Mouse (Mus musculus): ENCODE measurements around the gene Polr1b.

Gene Polr1b

DNA sequence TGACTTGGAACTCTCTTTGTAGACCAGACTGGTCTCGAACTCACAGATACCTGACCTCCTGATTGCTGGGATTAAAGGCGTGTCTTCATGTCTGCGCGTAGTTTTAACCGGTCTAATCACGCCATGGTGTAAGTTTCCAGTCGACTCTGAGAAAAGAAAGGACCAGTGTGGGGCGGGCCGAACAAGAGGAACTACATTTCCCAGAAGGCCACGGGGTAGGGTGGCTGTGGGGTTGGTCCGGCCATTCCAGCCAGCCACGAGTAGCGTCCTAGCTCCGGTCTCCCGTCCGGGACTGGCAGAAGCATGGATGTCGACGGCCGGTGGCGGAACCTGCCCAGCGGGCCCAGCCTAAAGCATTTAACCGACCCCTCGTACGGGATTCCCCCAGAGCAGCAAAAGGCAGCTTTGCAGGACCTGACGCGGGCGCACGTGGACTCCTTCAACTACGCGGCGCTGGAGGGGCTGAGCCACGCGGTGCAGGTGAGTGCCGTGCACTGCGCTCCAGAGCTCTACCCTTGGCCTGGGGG lies at the start of gene Polr1b:
Polr1b (plus strand) TSS at position 212 of the 527 bp plus-strand sequence.
- DNase-seq: peak; percentile 94 to 96

DNA sequence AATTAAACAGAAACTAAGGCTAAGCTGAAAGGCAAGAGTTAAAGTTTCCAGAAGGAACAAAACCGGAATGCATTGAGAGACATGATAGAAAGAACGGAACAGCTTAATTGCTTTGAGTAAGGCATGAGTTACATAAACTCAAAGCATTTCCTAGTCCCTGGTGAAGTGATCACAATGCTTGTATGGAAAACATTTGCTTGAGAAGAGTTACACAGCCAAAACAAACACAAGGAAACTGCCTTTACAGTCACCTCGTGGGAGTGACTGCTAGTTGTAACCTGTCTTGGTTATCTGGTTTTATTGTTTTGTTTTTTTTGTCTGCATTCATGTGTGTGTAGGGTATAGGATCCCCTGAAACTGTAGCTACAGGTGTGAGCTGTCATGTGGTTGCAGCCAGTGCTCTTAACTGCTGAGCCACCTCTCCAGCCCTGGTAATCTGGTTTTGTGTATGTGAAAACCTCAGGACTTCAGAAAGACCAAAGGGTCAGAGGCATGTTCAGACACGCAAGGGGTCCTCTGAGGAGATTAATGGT lies 48.3 kb upstream of the Polr1b start:
- DNase-seq: no peak

GRCm38 (mm10) chr2:129055741-129056140 lies 45.1 kb upstream of the Polr1b start:
- DNase-seq: no peak

GRCm38 (mm10) chr2:129056597-129056996 lies 44.2 kb upstream of the Polr1b start:
- peak in 1 of 2 experiments; percentile 45 for DNase-seq

- DNase-seq: no peak
Observed at GRCm38 (mm10) chr2:129057256-129057655, 43.5 kb upstream of the Polr1b start.

GRCm38 (mm10) chr2:129057920-129058361 lies 42.9 kb upstream of the Polr1b start:
- DNase-seq: no peak

DNA sequence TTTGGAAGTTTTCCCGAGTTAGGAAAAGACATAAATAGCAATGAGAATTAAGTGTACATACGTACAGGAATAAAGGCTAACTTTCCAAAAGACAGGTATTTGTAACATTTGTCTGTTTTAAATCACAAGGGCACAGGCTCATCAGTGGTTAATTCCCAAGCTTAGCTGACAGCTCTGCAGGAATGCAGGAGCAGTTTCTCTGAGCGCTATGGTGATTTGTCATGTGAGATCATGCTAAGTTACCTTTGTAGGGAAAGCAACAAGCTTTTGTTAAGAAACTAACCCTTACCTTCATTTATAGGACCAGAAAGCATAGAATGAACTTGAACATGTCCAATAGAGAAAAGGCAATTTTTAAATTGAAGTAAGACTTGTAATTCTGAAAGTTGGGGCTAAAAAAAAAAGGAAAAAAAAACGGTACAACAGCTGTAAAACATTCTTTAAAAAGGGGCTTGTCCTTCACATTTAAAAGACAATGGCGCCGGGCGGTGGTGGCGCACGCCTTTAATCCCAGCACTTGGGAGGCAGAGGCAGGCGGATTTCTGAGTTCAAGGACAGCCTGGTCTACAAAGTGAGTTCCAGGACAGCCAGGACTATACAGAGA lies 39.2 kb upstream of the Polr1b start:
- no peak for DNase-seq

- peak; percentile 80 to 90 for DNase-seq
Observed at GRCm38 (mm10) chr2:129065437-129066282, 35.1 kb upstream of the Polr1b start, which contains the start of gene Ttl. Gene Ttl (plus strand): TSS chr2:129065942.

DNA sequence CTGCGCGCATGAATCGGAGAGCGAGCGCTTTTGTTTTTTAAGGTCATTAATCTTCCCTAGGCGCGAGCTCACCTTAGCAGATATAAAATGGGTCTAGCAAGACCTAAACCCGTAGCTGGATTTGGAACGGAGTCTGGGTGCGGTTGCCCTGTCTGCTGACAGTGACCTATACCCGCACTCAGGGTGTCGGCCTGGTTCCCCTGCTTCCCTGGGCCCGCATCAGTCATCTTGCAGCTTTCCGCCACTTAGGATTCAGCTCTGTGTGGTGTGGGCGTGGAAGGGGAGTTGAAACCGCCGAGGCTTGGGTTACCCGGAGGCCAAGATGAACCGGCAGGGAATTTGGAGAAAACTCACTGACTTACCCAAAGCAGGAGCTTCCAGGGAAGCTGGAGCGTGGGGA lies 34.5 kb upstream of the Polr1b start:
- DNase-seq: peak; percentile 48 to 67

DNA sequence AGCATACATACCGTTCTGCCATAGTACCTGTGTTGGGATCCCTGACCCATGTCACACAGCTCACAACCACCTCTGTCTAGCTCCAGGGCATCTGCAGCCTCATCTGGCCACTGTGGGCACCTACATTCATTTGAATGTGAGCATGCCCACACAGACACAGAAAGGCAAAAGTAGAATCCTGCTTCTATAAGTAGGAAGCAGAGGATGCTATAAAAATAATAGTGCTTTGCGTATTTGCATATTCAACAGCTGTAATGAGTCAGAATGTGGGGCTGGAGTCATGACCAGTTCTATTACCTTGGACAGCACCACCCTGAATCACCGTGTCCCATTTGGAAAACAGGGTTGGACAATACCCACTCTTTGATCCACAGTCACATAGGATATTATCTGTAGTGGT lies 30.5 kb upstream of the Polr1b start:
- DNase-seq: no peak

- DNase-seq: peak in 1 of 2 experiments; percentile 48
Observed at GRCm38 (mm10) chr2:129078313-129078712, 22.5 kb upstream of the Polr1b start.

DNA sequence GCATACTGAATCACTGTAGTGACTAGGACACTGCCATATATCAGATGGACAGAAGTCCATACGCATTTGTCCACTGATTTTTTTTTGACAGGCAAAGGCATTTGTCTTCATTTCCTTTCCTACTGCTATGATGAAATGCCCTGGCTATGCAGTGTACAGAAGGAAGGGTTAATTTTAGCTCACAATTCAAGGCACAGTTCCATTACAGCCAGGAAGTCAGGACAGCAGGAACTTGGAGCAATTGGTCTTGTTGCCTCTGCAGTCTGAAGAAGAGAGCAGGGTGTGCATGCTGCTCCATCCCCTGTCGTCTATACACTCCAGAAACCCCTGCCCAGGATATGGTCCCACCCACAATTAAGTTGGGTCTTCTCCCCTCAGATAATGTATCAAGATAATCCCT lies 21.6 kb upstream of the Polr1b start:
- no peak for DNase-seq

GRCm38 (mm10) chr2:129081097-129081496 lies 19.7 kb upstream of the Polr1b start:
- no peak for DNase-seq

DNA sequence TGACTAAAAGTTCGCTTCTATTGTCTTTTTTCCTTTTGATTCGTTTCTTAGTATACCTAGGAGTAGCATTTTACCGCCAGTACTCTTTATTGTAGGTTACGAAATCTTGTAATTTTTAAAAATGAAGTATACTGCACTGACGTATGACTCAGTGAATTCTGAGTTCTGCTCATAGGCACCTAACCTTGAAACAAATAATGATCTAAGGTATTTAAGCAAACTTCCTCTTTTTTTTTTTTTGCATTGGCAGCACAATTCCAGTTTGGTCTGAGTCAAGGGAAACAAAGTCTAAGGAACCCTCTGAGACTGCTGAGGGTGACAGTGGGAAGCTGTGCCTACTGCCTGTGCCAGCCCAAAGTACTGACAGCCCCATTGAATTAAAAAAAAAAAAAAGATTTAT lies 17.3 kb upstream of the Polr1b start:
- no peak for DNase-seq

- peak in 1 of 2 experiments; percentile 38 for DNase-seq
Observed at GRCm38 (mm10) chr2:129084959-129085358, 15.8 kb upstream of the Polr1b start.

DNA sequence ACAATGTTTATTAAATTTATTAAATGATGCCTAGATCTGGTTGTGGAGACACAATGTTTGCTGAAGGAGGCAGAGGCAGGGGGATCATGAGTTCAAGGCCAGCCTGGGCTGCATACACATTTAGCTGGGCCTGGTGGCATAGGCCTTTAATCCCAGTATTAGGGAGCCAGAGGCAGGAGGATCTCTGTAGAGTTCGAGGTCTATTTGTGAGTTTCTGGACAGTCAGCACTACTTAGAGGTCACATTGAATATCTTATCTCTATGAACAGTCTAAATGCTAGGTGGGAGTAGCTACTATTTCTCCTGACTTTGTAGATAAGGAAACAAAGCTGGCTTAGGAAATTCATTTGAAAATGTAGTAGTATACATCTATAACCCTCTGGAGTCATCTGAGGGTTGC lies 13.3 kb upstream of the Polr1b start:
- DNase-seq: no peak

GRCm38 (mm10) chr2:129090370-129090769 lies 10.4 kb upstream of the Polr1b start:
- DNase-seq: no peak

GRCm38 (mm10) chr2:129092810-129093209 lies 8.0 kb upstream of the Polr1b start:
- DNase-seq: no peak

- DNase-seq: peak; percentile 65 to 68
Observed at GRCm38 (mm10) chr2:129093926-129094724, 6.7 kb upstream of the Polr1b start.

DNA sequence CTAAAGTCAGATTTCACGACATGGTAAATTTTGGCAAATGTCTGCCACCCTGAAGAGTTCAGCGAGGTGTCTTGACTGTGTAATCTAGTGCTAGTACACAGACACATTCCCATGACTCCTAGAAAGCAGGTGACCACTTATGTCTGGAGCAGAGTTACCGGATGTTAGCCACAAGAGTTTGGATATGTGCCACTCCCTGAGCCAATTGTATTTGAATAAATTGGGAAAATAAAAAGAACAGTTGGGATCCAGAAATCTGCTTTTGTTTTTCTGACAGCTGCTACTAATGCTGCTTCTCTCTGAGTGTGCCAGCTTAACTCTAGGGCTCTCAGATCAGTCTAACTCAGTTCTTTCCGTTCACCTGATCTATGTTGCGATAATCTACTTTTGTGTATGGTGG lies 12.1 kb downstream of the Polr1b start:
- DNase-seq: no peak

DNA sequence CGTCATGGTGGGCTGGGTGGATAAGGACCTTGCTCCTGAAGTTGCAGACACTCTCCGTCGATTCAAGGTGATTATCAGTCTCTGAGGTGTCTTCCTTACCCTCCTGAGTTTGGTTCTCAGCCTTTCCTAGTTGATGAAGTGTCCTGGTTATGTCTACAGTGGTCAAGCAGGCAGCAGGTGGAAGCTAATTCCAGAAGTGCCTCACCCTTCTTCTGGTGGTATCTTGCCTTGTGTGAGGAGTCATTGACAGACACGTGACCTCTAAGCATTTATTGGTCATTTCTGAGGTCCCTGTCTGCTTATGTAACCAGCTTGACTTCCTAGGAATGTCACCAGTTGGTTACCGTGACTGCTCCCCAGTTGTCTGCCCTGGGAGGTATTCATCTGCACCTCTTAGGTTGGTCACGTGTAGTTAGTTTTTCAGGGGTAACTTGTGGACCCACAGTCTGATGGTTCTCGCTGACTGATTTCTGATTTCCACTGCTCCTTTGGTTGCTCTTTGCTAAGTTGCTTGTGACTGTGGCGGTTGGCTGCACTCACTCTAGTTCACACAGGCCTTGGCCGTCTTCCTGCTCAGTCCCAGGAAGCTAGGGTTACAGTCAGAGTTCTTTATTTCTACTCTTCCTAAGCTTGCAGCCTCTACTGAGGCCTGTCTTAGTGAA lies 15.0 kb downstream of the Polr1b start:
- DNase-seq: peak; percentile 30 to 63

DNA sequence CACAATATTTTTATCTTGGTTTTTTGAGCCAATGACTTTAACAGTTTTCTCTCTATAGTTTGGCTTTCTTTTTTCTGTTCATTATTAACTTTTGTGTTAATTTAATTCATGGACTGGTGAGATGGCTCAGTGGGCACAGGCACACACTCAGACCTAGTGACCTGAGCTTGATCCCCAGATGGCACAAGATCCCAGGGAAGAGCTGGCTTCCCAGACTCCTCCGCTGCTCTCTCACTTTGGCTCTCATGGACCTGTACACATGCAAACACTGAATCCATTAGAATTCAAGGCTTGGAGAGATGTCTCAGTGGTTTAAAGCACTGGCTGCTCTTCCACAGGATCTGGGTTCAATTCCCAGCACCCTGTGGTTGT lies 15.6 kb downstream of the Polr1b start:
- peak; percentile 51 to 77 for DNase-seq
